In the genomic region with DNA sequence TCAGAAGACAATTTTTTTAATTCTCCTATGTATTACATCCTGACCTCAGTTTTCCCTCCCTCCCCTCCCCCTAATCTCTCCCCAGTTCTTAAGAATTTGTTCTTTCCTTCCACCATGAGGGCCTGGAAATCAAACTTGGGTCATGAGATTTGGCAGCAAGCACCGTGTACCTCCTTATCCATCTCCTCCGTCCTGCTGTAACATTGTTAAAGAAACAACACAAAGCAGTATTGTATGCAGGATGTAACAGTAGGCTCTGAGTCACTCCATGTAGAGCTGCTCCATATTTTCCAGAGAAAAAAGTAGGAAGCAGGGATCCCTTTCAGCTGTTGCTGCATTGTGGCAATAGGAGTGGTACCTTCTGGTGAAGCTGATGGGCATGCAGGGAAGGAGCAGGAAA, we compare ENCODE assay signal across 23 mouse cellular contexts.
"Had no signal": no experiment of that assay in that cellular context is flagged by ENCODE, and none has a peak within 500 bp of the region (broad histone marks: within the 10 kb centered on the region; RNA-seq: fewer than 3 reads in every experiment).

No protein-coding gene starts in this region.

- H3K4me3 ChIP-seq: limb, embryonic 12.5 days; limb, embryonic 15.5 days; midbrain, embryonic 12.5 days; midbrain, embryonic 15.5 days; neural tube, embryonic 12.5 days; neural tube, embryonic 15.5 days had no signal

- H3K9ac ChIP-seq: limb, embryonic 12.5 days; limb, embryonic 15.5 days; liver, embryonic 14.5 days; liver, postnatal 0 days; lung, embryonic 14.5 days; midbrain, embryonic 12.5 days; midbrain, embryonic 15.5 days; neural tube, embryonic 12.5 days; neural tube, embryonic 15.5 days had no signal

- H3K27me3 ChIP-seq: limb, embryonic 12.5 days; limb, embryonic 15.5 days; midbrain, embryonic 12.5 days; midbrain, embryonic 15.5 days; neural tube, embryonic 12.5 days; neural tube, embryonic 15.5 days had no signal

- H3K4me2 ChIP-seq: limb, embryonic 12.5 days; limb, embryonic 15.5 days; liver, embryonic 11.5 days; lung, embryonic 14.5 days; midbrain, embryonic 12.5 days; midbrain, embryonic 15.5 days; neural tube, embryonic 12.5 days; neural tube, embryonic 15.5 days had no signal

- H3K4me1 ChIP-seq: limb, embryonic 12.5 days; limb, embryonic 15.5 days; midbrain, embryonic 15.5 days; neural tube, embryonic 12.5 days; neural tube, embryonic 15.5 days had no signal

- H3K27ac ChIP-seq: kidney, postnatal 0 days; limb, embryonic 12.5 days; limb, embryonic 15.5 days; liver, embryonic 14.5 days; macrophage; midbrain, embryonic 12.5 days; midbrain, embryonic 15.5 days; neural tube, embryonic 12.5 days; neural tube, embryonic 15.5 days; stomach, postnatal 0 days had no signal

- ATAC-seq: liver, postnatal 0 days; lung, postnatal 0 days; midbrain, embryonic 15.5 days had no signal

- H3K36me3 ChIP-seq: limb, embryonic 12.5 days; limb, embryonic 15.5 days; midbrain, embryonic 12.5 days; midbrain, embryonic 15.5 days; neural tube, embryonic 12.5 days; neural tube, embryonic 15.5 days had no signal

- DNase-seq: kidney, adult 2 months; kidney, postnatal 25 days; left cerebral cortex, postnatal 4 days; liver, postnatal 0 days; lung, embryonic 14.5 days; right cerebral cortex, adult 18-20 months; right cerebral cortex, postnatal 14 days; right cerebral cortex, postnatal 4 days; thymus, adult 2 months; thymus, postnatal 14 days; thymus, postnatal 4 days had no signal

- H3K9me3 ChIP-seq: limb, embryonic 12.5 days; limb, embryonic 15.5 days; midbrain, embryonic 12.5 days; midbrain, embryonic 15.5 days; neural tube, embryonic 12.5 days; neural tube, embryonic 15.5 days had no signal
